Mouse (Mus musculus) testis, adult 2 months (tissue): ENCODE results near the gene Adamts16. TPM values are rescaled to one million over a fixed set of nuclear protein-coding genes. Genes with fewer than 3 reads are reported as not detected.

Experiments used
- H3K27ac ChIP-seq: fragments of 200-500 bp; 2 replicates; pipeline ENCODE4 v1.5.1; 2012; ENCODE audit warnings: low read depth, low read length; ENCODE audit not compliant: control insufficient read depth, insufficient read depth
- H3K27me3 ChIP-seq: fragments of 200-500 bp; 2 replicates; pipeline ENCODE4 v1.6.1; 2012; ENCODE audit warnings: mild to moderate bottlenecking, low read length, moderate library complexity; ENCODE audit not compliant: control insufficient read depth, insufficient read depth
- H3K36me3 ChIP-seq: fragments of 200-500 bp; 2 replicates; pipeline ENCODE4 v1.6.1; 2012; ENCODE audit warnings: mild to moderate bottlenecking, low read length; ENCODE audit not compliant: control insufficient read depth, insufficient read depth
- H3K4me1 ChIP-seq: fragments of 200-500 bp; 2 replicates; pipeline ENCODE4 v1.6.1; 2012; ENCODE audit warnings: low read length; ENCODE audit not compliant: control insufficient read depth, insufficient read depth
- H3K4me3 ChIP-seq: fragments of 200-500 bp; 2 replicates; pipeline ENCODE4 v1.5.1; 2012; ENCODE audit warnings: low read depth, mild to moderate bottlenecking, low read length, moderate library complexity, mixed read lengths; ENCODE audit not compliant: control insufficient read depth
- CTCF ChIP-seq: fragments of 200-500 bp; IDR thresholded peaks from 2 replicates; pipeline ENCODE4 v1.5.1; 2012; ENCODE audit warnings: low read depth, mild to moderate bottlenecking, inconsistent platforms, low read length, moderate library complexity; ENCODE audit not compliant: control insufficient read depth, insufficient read depth, insufficient replicate concordance
- POLR2A ChIP-seq: fragments of 200-500 bp; IDR thresholded peaks from 2 replicates; pipeline ENCODE4 v1.6.1; 2012; ENCODE audit warnings: low read depth, mild to moderate bottlenecking, inconsistent platforms, low read length, moderate library complexity; ENCODE audit not compliant: control insufficient read depth
- polyA plus RNA-seq: library from polyadenylated mRNA; depleted of rRNA; stranded (reverse); fragments of >200 nt; gene quantifications from 2 replicates; pipeline ENCODE4 v1.2.3, GENCODE M21; 2012

Gene Adamts16
- polyA plus RNA-seq, 1 experiment, result 0.25 TPM

DNA sequence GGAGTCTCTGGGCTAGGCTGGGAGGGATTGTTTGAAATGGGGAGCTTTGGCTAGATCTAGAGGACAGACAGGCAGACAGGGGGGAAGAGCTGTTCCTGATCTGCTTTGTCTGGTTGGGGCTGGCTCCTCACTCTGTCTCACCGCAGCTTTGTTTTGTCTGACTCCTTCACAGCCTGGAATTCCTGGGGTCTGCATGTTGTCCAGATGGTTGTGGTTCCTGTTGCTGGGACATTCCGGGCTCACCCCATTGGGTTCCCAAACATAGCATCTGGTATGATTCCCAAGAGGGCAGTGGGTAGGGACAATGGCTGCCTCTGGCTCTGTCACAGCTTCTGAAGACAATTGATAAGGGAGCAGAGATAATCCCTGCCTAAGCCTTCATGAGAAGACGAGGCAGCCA is 117.0 kb downstream of the Adamts16 start:
- Histone ChIP-seq H3K4me3 (no peak overlapping the region), H3K36me3 (no peaks in the 10 kb centered on the region), H3K27me3 (no peaks in the 10 kb centered on the region), H3K27ac (no peak overlapping the region), H3K4me1 (no peaks in the 10 kb centered on the region)
- TF ChIP-seq POLR2A, result no peak
- TF ChIP-seq CTCF, result no peak

DNA sequence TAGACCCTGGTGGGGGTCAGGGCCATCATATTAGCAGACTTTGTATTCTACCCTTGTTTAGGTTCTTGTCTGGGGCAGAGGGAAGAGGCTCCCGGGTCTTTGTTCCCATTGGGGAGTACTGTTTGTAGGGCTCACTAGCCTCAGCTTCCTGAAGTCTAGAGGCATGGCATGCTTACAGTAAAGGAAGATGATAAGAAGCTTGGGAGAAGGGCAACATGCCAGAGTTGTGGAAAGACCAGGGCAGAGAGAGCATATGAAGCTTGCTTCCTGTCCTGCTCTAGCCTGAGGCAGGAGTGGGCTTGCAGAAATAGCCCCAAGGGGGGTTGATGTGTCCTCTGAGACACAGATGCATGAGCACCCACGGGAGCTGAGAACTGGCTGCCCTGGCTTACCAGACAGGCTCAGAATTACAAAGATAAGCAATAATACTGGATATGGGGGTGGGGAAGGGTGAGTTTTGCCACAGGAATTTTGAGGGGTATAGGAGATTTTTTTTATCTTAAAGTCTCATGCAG is 117.4 kb downstream of the Adamts16 start:
- no peaks in the 10 kb centered on the region for H3K27me3 ChIP-seq
- TF ChIP-seq CTCF (no peak), POLR2A (no peak)
- no peak overlapping the region for H3K27ac ChIP-seq
- H3K4me1 ChIP-seq, result no peaks in the 10 kb centered on the region
- H3K4me3 ChIP-seq, result no peak overlapping the region
- no peaks in the 10 kb centered on the region for H3K36me3 ChIP-seq

GRCm38 (mm10) chr13:70719994-70720393 is 121.6 kb downstream of the Adamts16 start:
- H3K27me3 ChIP-seq, result no peaks in the 10 kb centered on the region
- H3K36me3 ChIP-seq, result no peaks in the 10 kb centered on the region
- TF ChIP-seq POLR2A, result no peak
- no peak for TF ChIP-seq CTCF
- H3K4me3 ChIP-seq, result no peak overlapping the region
- H3K27ac ChIP-seq, result no peak overlapping the region
- H3K4me1 ChIP-seq, result no peaks in the 10 kb centered on the region

- TF ChIP-seq CTCF (no peak), POLR2A (no peak)
- no peaks in the 10 kb centered on the region for H3K27me3 ChIP-seq
- H3K4me1 ChIP-seq, result no peaks in the 10 kb centered on the region
- no peaks in the 10 kb centered on the region for H3K36me3 ChIP-seq
- no peak overlapping the region for H3K27ac ChIP-seq
- no peak overlapping the region for H3K4me3 ChIP-seq
Observed at GRCm38 (mm10) chr13:70718814-70719213, 122.8 kb downstream of the Adamts16 start.

GRCm38 (mm10) chr13:70716022-70716421 is 125.6 kb downstream of the Adamts16 start:
- TF ChIP-seq POLR2A, result no peak
- no peak for TF ChIP-seq CTCF
- no peaks in the 10 kb centered on the region for H3K36me3 ChIP-seq

GRCm38 (mm10) chr13:70714081-70714775 is 127.4 kb downstream of the Adamts16 start:
- no peak for TF ChIP-seq CTCF
- TF ChIP-seq POLR2A, result no peak
- Histone ChIP-seq H3K36me3 (no peaks in the 10 kb centered on the region), H3K4me1 (no peaks in the 10 kb centered on the region), H3K27ac (no peak overlapping the region), H3K27me3 (no peaks in the 10 kb centered on the region), H3K4me3 (no peak overlapping the region)

More at GRCm38 (mm10) chr13:70716022-70716421, 125.6 kb downstream of the Adamts16 start:
- Histone ChIP-seq H3K27me3 (no peaks in the 10 kb centered on the region), H3K27ac (no peak overlapping the region), H3K4me3 (no peak overlapping the region), H3K4me1 (no peaks in the 10 kb centered on the region)

GRCm38 (mm10) chr13:70713331-70713730 is 128.3 kb downstream of the Adamts16 start:
- Histone ChIP-seq H3K27ac (no peak overlapping the region), H3K36me3 (no peaks in the 10 kb centered on the region), H3K4me3 (no peak overlapping the region), H3K27me3 (no peaks in the 10 kb centered on the region), H3K4me1 (no peaks in the 10 kb centered on the region)
- no peak for TF ChIP-seq CTCF
